Mouse (Mus musculus): Measurements from ENCODE around the gene Vat1. TPM values are rescaled to one million over a fixed set of nuclear protein-coding genes. Genes with fewer than 3 reads are reported as not detected.

Vat1 gene
- total RNA-seq (2023), result 10 to 100 TPM; 14.6 to 16.3 TPM

GRCm38 (mm10) chr11:101465869-101466551, at the start of gene Vat1:
TSS of gene Vat1 (minus strand) at chr11:101466230.

GRCm38 (mm10) chr11:101464211-101465100, 1.6 kb downstream of the Vat1 start, which contains the start of gene Rnd2:
TSS of gene Rnd2 (plus strand) at chr11:101464999.

GRCm38 (mm10) chr11:101448274-101448746, 17.7 kb downstream of the Vat1 start, which contains the start of gene Ifi35:
TSS of gene Ifi35 (plus strand) at chr11:101448407.

GRCm38 (mm10) chr11:101442127-101442693, 23.8 kb downstream of the Vat1 start, which contains the start of gene Rpl27:
TSS of gene Rpl27 (plus strand) at chr11:101442298.

GRCm38 (mm10) chr11:101424925-101425813, 40.9 kb downstream of the Vat1 start, which contains the start of the genes Rundc1 and Ptges3l:
TSS of gene Rundc1 (plus strand) at chr11:101425085.
TSS of gene Ptges3l (minus strand) at chr11:101425333.

GRCm38 (mm10) chr11:101424105-101424851, 41.8 kb downstream of the Vat1 start, which contains the start of gene Gm27029:
TSS of gene Gm27029 (minus strand) at chr11:101424796.

GRCm38 (mm10) chr11:101417101-101417855, 48.8 kb downstream of the Vat1 start, which contains the start of gene Aarsd1:
TSS of gene Aarsd1 (minus strand) at chr11:101417615.

Other genes starting within 250 kb of the Vat1 start
- gene Ezh1, start 239.8 kb downstream of the Vat1 start, total RNA-seq (2023), result 10 to 100 TPM; 40.5 to 48.5 TPM
- gene Ramp2, start 220.2 kb downstream of the Vat1 start, total RNA-seq (2023), result not detected
- 10 to 100 TPM; 59.3 to 60.8 TPM for gene Vps25, start 212.5 kb downstream of the Vat1 start, total RNA-seq (2023)
- 1 to 10 TPM in 1 of 2 experiments, under 1 TPM in 1; 0.93 to 1.4 TPM for gene Wnk4, start 205.7 kb downstream of the Vat1 start, total RNA-seq (2023)
- 1 to 10 TPM; 1.1 TPM for gene Cntd1, start 187.2 kb downstream of the Vat1 start, total RNA-seq (2023)
- gene Coa3, start 187.1 kb downstream of the Vat1 start, total RNA-seq (2023), result 10 to 100 TPM; 28.9 to 32.6 TPM
- gene Becn1, start 163.9 kb downstream of the Vat1 start, total RNA-seq (2023), result 100 to 1,000 TPM; 134 to 148 TPM
- 10 to 100 TPM; 71.5 to 76.8 TPM for gene Psme3, start 150.0 kb downstream of the Vat1 start, total RNA-seq (2023)
- gene Aoc2, start 141.2 kb downstream of the Vat1 start, total RNA-seq (2023), result 1 to 10 TPM; 3.7 to 4.9 TPM
- gene Aoc3, start 135.6 kb downstream of the Vat1 start, total RNA-seq (2023), result under 1 TPM; 0.13 to 0.18 TPM
- not detected for gene G6pc, start 98.7 kb downstream of the Vat1 start, total RNA-seq (2023)
- gene Aarsd1, start 48.6 kb downstream of the Vat1 start, total RNA-seq (2023), result 10 to 100 TPM; 17.1 to 19.2 TPM
- 1 to 10 TPM; 1.6 to 2.0 TPM for gene Gm27029, start 41.4 kb downstream of the Vat1 start, total RNA-seq (2023)
- gene Rundc1, start 41.1 kb downstream of the Vat1 start, total RNA-seq (2023), result 1 to 10 TPM; 6.6 to 7.7 TPM
- under 1 TPM; 0.35 to 0.82 TPM for gene Ptges3l, start 40.9 kb downstream of the Vat1 start, total RNA-seq (2023)
- 10 to 100 TPM; 45.5 to 47.2 TPM for gene Rpl27, start 23.9 kb downstream of the Vat1 start, total RNA-seq (2023)
- gene Ifi35, start 17.8 kb downstream of the Vat1 start, total RNA-seq (2023), result 10 to 100 TPM; 16.4 to 21.7 TPM
- gene Rnd2, start 1.2 kb downstream of the Vat1 start, total RNA-seq (2023), result under 1 TPM in 1 of 2 experiments, not detected in 1; 0.61 TPM
- gene Brca1, start 85.7 kb upstream of the Vat1 start, total RNA-seq (2023), result 10 to 100 TPM; 15.4 to 19.1 TPM
- gene Nbr1, start 85.9 kb upstream of the Vat1 start, total RNA-seq (2023), result 10 to 100 TPM; 59.5 to 80.0 TPM
- gene Tmem106a, start 116.0 kb upstream of the Vat1 start, total RNA-seq (2023), result 10 to 100 TPM; 11.5 to 11.6 TPM
- gene Gm11634, start 133.0 kb upstream of the Vat1 start, total RNA-seq (2023), result not detected
- gene Rdm1, start 161.0 kb upstream of the Vat1 start, total RNA-seq (2023), result 10 to 100 TPM; 17.1 to 20.1 TPM
- gene Arl4d, start 199.3 kb upstream of the Vat1 start, total RNA-seq (2023), result 1 to 10 TPM in 1 of 2 experiments, under 1 TPM in 1; 0.68 to 1.6 TPM

Data from neutrophil, adult 83 days (primary cell).